Mouse (Mus musculus) liver, embryonic 16.5 days (tissue): Measurements from ENCODE around the gene Foxg1. TPM values are rescaled to one million over a fixed set of nuclear protein-coding genes. Genes with fewer than 3 reads are reported as not detected.

ENCODE experiments used
- polyA plus RNA-seq: library from polyadenylated mRNA; unstranded; fragments of >200 nt; fragmentation: Nextera tagmentation; extraction: Ambion mirVana; gene quantifications from 2 replicates; pipeline ENCODE4 v1.2.1, GENCODE M21; 2015

Foxg1 gene
- polyA plus RNA-seq, 1 experiment from 2014 or later, result not detected

Other genes with a start within 250 kb of the Foxg1 start
- gene Gm43517, start 2.5 kb downstream of the Foxg1 start, polyA plus RNA-seq, result not detected in 2 replicates